Mouse (Mus musculus) bone marrow, adult 2 months (tissue): ENCODE measurements around the gene Dnase1. TPM values are rescaled to one million over a fixed set of nuclear protein-coding genes. Genes with fewer than 3 reads are reported as not detected.
A peak's percentile ranks its signal among the peaks of the same experiment; 100 is the strongest.
"Not testable (repeated sequence)": the region's sequence is repeated elsewhere in the genome, so short reads cannot be mapped to it uniquely, and the experiment has no call there.

ENCODE experiments used
- H3K27ac ChIP-seq: fragments of 200-500 bp; 2 replicates; pipeline ENCODE4 v1.5.1; 2012; ENCODE audit warnings: low read depth, mild to moderate bottlenecking, control low read depth, inconsistent platforms, low read length; ENCODE audit not compliant: control insufficient read depth, poor library complexity, insufficient read depth
- H3K4me1 ChIP-seq: fragments of 200-500 bp; 2 replicates; pipeline ENCODE4 v1.6.1; 2011; ENCODE audit warnings: low read length; ENCODE audit not compliant: control insufficient read depth, insufficient read depth
- H3K4me3 ChIP-seq: fragments of 200-500 bp; replicated peaks from 2 replicates; pipeline ENCODE3; 2011; ENCODE audit warnings: mild to moderate bottlenecking, low read depth, low read length, control low read depth; ENCODE audit not compliant: control insufficient read depth
- CTCF ChIP-seq: fragments of 200-500 bp; IDR thresholded peaks from 2 replicates; pipeline ENCODE4 v1.5.1; 2011; ENCODE audit warnings: low read length, control low read depth; ENCODE audit not compliant: control insufficient read depth, insufficient read depth
- POLR2A ChIP-seq: fragments of 200-500 bp; IDR thresholded peaks from 2 replicates; pipeline ENCODE4 v1.6.1; 2011; ENCODE audit warnings: low read depth, mild to moderate bottlenecking, control low read depth, low read length, borderline replicate concordance; ENCODE audit not compliant: control insufficient read depth
- WGBS: fragments of 180-500 bp; shearing (Covaris S2); methylation state at CpG from one replicate; pipeline ENCODE4 v1.1.7; 2018; 5-methylcytosine and 5-hydroxymethylcytosine counted together
- polyA plus RNA-seq: library from polyadenylated mRNA; stranded (reverse); fragments of >200 nt; gene quantifications from 2 replicates; pipeline ENCODE4 v1.2.4, GENCODE M21; 2011; ENCODE audit warnings: low replicate concordance; ENCODE audit not compliant: missing spikeins, insufficient read depth, insufficient read length

Dnase1 gene
- polyA plus RNA-seq, result 1.2 TPM in 1 of 2 replicates, not detected in the other

DNA sequence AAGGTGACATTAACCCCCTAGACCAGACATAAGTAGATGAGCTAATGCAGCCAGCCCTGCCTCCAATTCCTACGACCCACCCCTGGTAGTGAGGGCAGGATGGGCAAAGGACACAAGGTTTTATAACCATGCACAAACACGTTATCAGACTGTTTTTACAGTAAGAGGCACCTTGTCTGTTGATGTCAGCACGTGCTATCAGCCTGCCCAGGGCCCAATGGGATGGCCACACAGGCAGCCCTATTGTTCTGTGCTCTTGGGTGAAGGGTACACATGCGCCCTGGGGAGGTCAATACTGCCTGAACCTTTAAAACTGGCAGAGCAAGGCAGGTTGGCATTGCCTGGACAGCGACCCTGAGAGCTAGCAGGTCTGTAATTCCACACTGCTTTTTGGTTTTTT, at the start of gene Dnase1:
Gene Dnase1 (plus strand): TSS at position 136 of the 400 bp plus-strand sequence.
- WGBS, result 75% methylated on average over 5 of the region's 5 CpGs
- no peak within 1 kb of the TSS for H3K4me3 ChIP-seq
- no peaks in the 10 kb centered on the region; the same call in 1 of the 2 replicates for H3K4me1 ChIP-seq
- H3K27ac ChIP-seq, result no peak within 1 kb of the TSS
- no peak for TF ChIP-seq CTCF
- TF ChIP-seq POLR2A, result no peak

DNA sequence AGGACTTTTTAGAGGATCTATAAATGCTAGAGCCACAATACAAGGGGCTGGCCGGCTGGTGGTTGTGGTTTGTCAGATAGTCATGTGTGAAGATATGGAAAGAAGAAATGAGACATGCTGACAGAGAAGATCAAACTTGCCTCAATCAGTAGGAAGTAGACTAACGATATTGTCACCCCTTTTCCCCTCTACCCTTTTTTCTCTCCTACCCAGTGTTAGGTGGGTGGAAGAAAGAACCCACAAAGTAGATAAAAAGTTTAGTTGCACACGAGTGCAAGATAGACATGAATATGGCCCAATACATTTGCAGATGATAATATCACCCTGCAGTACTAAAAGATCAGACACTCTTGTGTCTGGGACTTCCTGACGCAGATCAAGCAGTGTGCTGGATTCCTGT, 48.3 kb upstream of the Dnase1 start:
- H3K4me3 ChIP-seq, result no peak overlapping the region
- TF ChIP-seq CTCF, result no peak
- TF ChIP-seq POLR2A, result no peak
- 55% methylated on average over 4 of the region's 4 CpGs for WGBS
- no peaks in the 10 kb centered on the region for H3K4me1 ChIP-seq
- H3K27ac ChIP-seq, result no peak overlapping the region

DNA sequence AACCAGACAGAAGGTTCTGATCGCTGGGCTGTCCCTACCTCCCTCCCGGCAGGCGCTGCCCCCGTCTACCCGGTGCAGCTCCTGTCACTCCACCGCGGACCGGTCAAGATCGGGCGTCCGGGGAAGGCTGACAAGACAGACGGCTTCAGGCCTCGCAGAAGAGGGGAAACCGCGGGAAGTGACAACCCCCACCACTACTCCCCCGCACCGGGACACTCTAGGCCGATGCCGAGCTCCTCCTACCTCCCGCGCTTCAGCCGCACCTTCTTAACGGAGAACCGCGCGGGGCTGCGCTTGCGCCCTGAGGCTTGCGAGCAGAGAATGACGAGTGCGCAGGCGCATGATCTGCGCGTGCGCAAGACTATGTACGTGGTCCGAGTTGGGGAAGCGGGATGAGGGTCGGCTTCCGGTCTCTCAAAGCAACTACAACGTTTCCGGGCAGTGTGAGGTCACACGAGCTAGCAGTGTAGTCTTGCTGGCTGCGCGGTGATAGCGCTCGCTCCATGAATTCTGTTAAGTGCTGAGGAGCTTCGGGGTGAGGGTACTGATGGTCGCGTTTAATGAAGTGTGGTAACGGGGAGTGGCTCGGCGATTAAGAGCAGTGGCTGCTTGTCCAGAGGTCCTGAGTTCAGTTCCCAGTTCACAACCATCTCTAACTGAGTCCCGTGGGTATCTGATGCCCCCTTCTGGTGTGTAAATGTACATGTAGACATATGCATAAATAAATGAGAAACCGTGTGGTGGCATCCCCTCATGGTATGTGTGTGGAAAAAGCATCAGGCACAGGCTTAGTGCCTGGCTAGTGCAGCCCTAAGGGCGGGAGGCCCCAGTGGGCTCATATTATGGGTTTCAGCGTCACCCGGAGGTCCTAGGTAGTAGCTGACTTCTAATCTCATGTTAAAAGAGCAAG, 33.0 kb upstream of the Dnase1 start, which contains the start of gene Slx4:
Gene Slx4 (minus strand): TSS at position 282 of the 910 bp plus-strand sequence.
- peak within 1 kb of the TSS; percentile 71 for H3K4me3 ChIP-seq
- 1% methylated on average over 58 of the region's 58 CpGs for WGBS

DNA sequence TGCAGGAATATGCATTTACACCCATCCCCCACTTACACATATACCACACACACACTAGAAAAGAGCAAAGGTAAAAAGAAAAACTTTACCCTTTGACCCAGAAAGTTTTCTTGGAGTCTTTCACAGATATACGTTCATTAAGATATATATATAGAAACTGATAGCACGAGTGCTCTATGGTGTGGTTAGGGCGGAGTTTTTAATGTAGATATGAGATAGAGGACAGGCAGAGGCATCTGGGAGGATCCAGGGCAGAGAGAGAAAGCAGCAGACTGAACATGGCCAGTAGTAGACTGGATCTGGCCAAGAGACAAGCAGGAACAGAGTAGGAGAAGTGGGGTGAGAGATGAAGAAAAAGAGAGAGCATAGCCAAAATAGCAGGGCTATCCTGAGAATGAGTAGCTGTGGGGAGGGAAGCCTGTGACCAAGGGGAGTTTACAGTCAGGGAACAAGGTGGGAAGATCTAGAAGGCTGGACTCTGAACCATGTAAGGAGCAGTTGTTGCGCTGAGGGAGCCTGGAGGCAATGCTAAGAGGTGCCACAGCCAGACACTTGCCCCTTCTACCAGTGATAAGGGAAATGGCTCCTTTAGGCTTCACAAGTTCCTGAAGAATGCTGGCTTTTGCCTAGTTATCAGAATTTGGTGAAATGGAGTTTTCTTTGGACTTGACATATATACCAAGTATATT, 23.7 kb upstream of the Dnase1 start:
- no peaks in the 10 kb centered on the region; the same call in 1 of the 2 replicates for H3K4me1 ChIP-seq
- TF ChIP-seq CTCF (no peak), POLR2A (no peak)
- 59% methylated on average over 4 of the region's 4 CpGs for WGBS
- no peak overlapping the region for H3K4me3 ChIP-seq
- H3K27ac ChIP-seq, result peak overlapping the region; percentile 34; the same call in 1 of the 2 replicates

More for the DNA sequence above, 33.0 kb upstream of the Dnase1 start, which contains the start of gene Slx4:
- H3K4me1 ChIP-seq, result no peaks in the 10 kb centered on the region
- TF ChIP-seq CTCF, result peak; percentile 11; the same call in 1 of the 2 replicates
- peak; percentile 73; the same call in 1 of the 2 replicates for TF ChIP-seq POLR2A
- peak within 1 kb of the TSS; percentile 76 for H3K27ac ChIP-seq

DNA sequence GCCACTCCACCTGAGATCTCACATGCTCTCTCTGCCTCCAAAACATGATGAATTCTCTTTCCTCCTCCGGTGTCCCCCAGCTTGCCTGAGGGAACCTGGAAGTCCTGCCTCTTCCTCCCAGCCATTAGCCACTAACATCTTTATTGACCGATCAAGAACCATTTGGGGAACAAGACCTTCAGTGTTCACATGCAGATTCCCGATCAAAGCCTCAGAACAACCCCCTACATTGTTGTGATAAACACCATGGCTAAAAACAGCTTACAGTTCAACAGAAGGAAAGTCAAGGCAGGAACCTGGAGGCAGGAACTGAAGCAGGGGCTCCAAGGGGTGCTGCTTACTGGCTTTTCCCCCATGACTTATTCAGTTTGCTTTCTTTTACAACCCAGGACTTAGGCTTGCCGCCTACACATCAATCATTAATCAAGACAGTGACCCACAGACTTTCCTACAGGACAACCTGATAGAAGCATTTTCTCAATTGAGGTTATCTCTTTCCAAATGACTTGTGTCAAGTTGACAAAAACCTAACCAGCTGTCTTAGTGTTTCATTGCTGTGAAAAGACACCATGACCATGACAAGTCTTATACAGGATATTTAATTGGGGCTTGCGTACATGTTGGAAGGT, 22.6 kb upstream of the Dnase1 start:
- TF ChIP-seq POLR2A, result no peak
- TF ChIP-seq CTCF, result no peak
- WGBS, result 89% methylated on average over 5 of the region's 5 CpGs
- H3K4me1 ChIP-seq, result no peaks in the 10 kb centered on the region; the same call in 1 of the 2 replicates
- no peak overlapping the region for H3K4me3 ChIP-seq
- H3K27ac ChIP-seq, result no peak overlapping the region

DNA sequence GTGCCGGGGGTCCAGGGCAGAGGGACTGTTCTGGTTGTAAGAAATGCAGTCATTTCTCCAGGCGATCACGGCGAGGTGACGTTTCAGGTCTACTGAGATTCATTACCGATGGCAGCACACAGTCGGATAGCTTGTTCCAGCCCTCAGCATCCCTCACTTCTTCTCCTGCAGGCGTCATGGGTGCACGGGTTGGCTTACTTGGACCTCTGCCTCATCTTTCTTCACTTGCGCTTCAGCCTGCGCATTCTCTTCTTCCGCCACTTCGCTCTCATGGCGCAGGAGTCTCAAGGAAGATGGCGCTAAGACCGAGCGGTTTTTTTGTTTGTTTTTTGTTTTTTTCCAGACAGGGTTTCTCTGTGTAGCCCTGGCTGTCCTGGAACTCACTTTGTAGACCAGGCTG, 20.0 kb upstream of the Dnase1 start:
- not testable (repeated sequence) for H3K27ac ChIP-seq, H3K4me3 ChIP-seq, H3K4me1 ChIP-seq
- WGBS, result 85% methylated on average over 17 of the region's 17 CpGs

DNA sequence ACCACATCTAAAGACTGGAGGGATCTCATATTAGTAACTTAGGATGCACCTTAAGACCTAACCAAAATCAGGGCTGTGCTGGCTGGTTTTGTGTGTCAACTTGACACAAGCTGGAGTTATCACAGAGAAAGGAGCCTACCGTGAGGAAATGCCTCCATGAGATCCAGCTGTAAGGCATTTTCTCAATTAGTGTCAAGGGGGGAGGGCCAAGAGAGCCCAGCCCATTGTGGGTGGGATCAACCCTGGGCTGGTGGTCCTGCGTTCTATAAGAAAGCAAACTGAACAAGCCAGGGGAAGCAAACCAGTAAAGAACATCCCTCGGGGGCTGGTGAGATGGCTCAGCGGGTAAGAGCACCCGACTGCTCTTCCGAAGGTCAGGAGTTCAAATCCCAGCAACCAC, 19.3 kb upstream of the Dnase1 start:
- 88% methylated on average over 6 of the region's 6 CpGs for WGBS
- not testable (repeated sequence) for H3K4me1 ChIP-seq, H3K4me3 ChIP-seq, H3K27ac ChIP-seq

DNA sequence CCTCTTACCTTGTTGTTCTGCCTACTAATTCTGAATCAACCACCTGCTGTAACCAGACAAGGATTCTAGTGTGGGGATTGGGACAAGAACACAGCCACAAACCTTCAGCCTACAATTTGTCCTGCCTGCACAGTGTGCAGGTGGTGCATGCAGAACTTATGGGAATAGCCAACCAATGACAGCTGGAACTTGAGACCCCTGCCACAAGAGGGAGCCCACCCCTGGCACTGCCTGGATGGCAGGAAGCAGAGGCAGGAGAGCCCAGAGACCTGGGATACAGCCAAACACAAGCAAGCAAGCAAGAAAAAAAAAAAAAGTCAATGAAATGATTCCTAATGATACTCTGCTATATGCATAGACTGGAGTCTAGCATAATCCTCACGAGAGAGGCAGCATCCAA, 15.5 kb upstream of the Dnase1 start:
- Histone ChIP-seq H3K27ac (no peak overlapping the region), H3K4me3 (no peak overlapping the region), H3K4me1 (no peaks in the 10 kb centered on the region; the same call in 1 of the 2 replicates)
- TF ChIP-seq CTCF (no peak), POLR2A (no peak)
- WGBS, result 89% methylated on average over 1 of the region's 1 CpGs
